Mouse (Mus musculus) midbrain, embryonic 15.5 days (tissue): ENCODE data around the gene Esp16. TPM values are rescaled to one million over a fixed set of nuclear protein-coding genes. Genes with fewer than 3 reads are reported as not detected.
"Not testable (repeated sequence)": the region's sequence is repeated elsewhere in the genome, so short reads cannot be mapped to it uniquely, and the experiment has no call there.

Experiments used
- ATAC-seq: fragments of 200-750 bp; cut with Nextera tagmentation; replicated peaks from 2 replicates; pipeline ENCODE4 v1.8.0; 2017; ENCODE audit warnings: moderate TSS enrichment
- H3K27ac ChIP-seq: fragments of 300-500 bp; sonication (generic); 2 replicates; pipeline ENCODE4 v1.5.1; 2015; ENCODE audit warnings: mild to moderate bottlenecking, inconsistent platforms
- H3K27me3 ChIP-seq: fragments of 300-500 bp; sonication (generic); replicated peaks from 2 replicates; pipeline ENCODE4 v1.6.1; 2015; ENCODE audit warnings: inconsistent platforms
- H3K36me3 ChIP-seq: fragments of 300-500 bp; sonication (generic); replicated peaks from 2 replicates; pipeline ENCODE4 v1.6.1; 2015; ENCODE audit warnings: inconsistent platforms
- H3K4me1 ChIP-seq: fragments of 300-500 bp; sonication (generic); 2 replicates; pipeline ENCODE4 v1.6.1; 2015; ENCODE audit warnings: inconsistent platforms
- H3K4me2 ChIP-seq: fragments of 300-500 bp; sonication (generic); 2 replicates; pipeline ENCODE4 v1.6.1; 2015; ENCODE audit warnings: inconsistent platforms, mild to moderate bottlenecking, moderate library complexity
- H3K4me3 ChIP-seq: fragments of 300-500 bp; sonication (generic); 2 replicates; pipeline ENCODE4 v1.5.1; 2015; ENCODE audit warnings: mild to moderate bottlenecking, inconsistent platforms
- H3K9ac ChIP-seq: fragments of 300-500 bp; sonication (generic); 2 replicates; pipeline ENCODE4 v1.6.1; 2015; ENCODE audit warnings: mild to moderate bottlenecking, inconsistent platforms
- H3K9me3 ChIP-seq: fragments of 300-500 bp; sonication (generic); 2 replicates; pipeline ENCODE4 v1.6.1; 2016; ENCODE audit warnings: inconsistent platforms
- WGBS: fragments of 180-500 bp; shearing (Covaris S2); methylation state at CpG from one replicate; pipeline ENCODE4 v1.1.7; 2015; ENCODE audit warnings: mixed read lengths; 5-methylcytosine and 5-hydroxymethylcytosine counted together
- polyA plus RNA-seq: library from polyadenylated mRNA; unstranded; fragments of >200 nt; fragmentation: Nextera tagmentation; extraction: Ambion mirVana; gene quantifications from 2 replicates; pipeline ENCODE4 v1.2.1, GENCODE M21; 2015

The Esp16 gene
- not detected in 2 replicates for polyA plus RNA-seq

DNA sequence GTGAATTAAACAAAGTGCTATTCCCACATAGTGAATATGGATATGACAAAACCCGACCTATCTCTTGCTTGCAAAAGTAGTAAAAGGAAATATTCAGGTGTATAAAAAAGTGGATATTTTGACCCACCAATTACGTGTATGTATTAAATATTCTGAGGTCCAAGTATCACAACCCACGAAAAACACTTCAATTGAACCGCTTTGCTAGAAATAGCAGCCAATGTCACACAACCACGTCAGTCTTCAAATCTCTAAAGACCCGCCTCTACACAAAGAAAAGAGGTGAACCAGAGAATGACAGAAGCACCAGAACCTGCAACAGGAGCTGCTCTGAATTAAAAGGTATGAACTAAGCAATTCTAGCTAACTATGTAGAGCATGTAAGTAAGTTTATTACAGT, at the start of gene Esp16:
Esp16 (plus strand) TSS at position 301 of the 400 bp plus-strand sequence.
- H3K9me3 ChIP-seq, H3K36me3 ChIP-seq, H3K4me2 ChIP-seq, H3K4me3 ChIP-seq, H3K9ac ChIP-seq, H3K27me3 ChIP-seq, ATAC-seq, H3K4me1 ChIP-seq, H3K27ac ChIP-seq: not testable (repeated sequence)
- 78% methylated on average over 6 of the region's 6 CpGs for WGBS

DNA sequence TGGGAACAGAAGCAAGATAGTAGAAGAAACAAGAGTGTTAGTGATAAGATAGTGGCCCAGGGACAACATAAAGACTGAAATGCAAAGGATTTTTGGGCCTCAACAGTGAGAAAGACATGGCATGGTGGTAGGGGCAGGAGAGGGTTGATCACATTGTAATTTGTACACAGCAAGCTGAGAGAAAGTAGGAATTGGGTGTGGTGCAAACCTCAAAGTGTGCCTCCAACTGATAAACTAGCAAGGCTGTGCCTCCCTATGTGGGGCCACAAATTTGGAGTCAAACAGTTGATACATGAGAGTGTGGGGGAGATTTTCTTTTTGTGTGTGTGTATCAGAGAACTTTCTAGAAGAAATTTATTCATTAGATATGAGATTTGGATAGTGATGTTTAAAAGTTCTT, 37.9 kb upstream of the Esp16 start:
- not testable (repeated sequence) for H3K9ac ChIP-seq, H3K36me3 ChIP-seq, H3K4me2 ChIP-seq, H3K27ac ChIP-seq, H3K4me1 ChIP-seq, ATAC-seq, H3K4me3 ChIP-seq, H3K9me3 ChIP-seq, H3K27me3 ChIP-seq

Other genes with a start within 250 kb of the Esp16 start
- not detected in 2 replicates for gene Esp18, start 129.8 kb upstream of the Esp16 start, polyA plus RNA-seq
- not detected in 2 replicates for gene Esp15, start 104.8 kb downstream of the Esp16 start, polyA plus RNA-seq